17 mouse cellular contexts compared by ENCODE assay signal in genomic region chr10:12618397-12618796, GRCm38 (mm10).
"Had no signal": no experiment of that assay in that cellular context is flagged by ENCODE, and none has a peak within 500 bp of the region (broad histone marks: within the 10 kb centered on the region; RNA-seq: fewer than 3 reads in every experiment).

No protein-coding gene starts in this region.

- DNase-seq: liver, postnatal 0 days; lung, adult 2 months; lung, postnatal 14 days; lung, postnatal 36 days; right cerebral cortex, postnatal 14 days; thymus, adult 2 months; thymus, postnatal 25 days; thymus, postnatal 4 days had no signal

- H3K27me3 ChIP-seq: liver, embryonic 15.5 days; lung, embryonic 15.5 days; midbrain, embryonic 13.5 days; midbrain, embryonic 15.5 days; neural tube, embryonic 12.5 days; stomach, embryonic 15.5 days had no signal

- H3K9me3 ChIP-seq: liver, embryonic 15.5 days; lung, embryonic 15.5 days; midbrain, embryonic 13.5 days; midbrain, embryonic 15.5 days; neural tube, embryonic 12.5 days; stomach, embryonic 15.5 days had no signal

- H3K4me1 ChIP-seq: liver, embryonic 15.5 days; lung, embryonic 15.5 days had no signal

- H3K9ac ChIP-seq: liver, embryonic 15.5 days; liver, postnatal 0 days; lung, embryonic 15.5 days; midbrain, embryonic 13.5 days; midbrain, embryonic 15.5 days; neural tube, embryonic 12.5 days; stomach, embryonic 15.5 days had no signal

- H3K4me3 ChIP-seq: liver, embryonic 15.5 days; lung, embryonic 15.5 days; midbrain, embryonic 13.5 days; midbrain, embryonic 15.5 days; neural tube, embryonic 12.5 days; stomach, embryonic 15.5 days had no signal

- H3K27ac ChIP-seq: liver, embryonic 15.5 days; lung, embryonic 15.5 days; macrophage; midbrain, embryonic 13.5 days; midbrain, embryonic 15.5 days; neural tube, embryonic 12.5 days; stomach, embryonic 15.5 days; stomach, postnatal 0 days had no signal

- ATAC-seq: liver, postnatal 0 days; lung, postnatal 0 days; midbrain, embryonic 13.5 days; midbrain, embryonic 15.5 days had no signal

- H3K36me3 ChIP-seq: liver, embryonic 15.5 days; lung, embryonic 15.5 days; midbrain, embryonic 13.5 days; midbrain, embryonic 15.5 days; neural tube, embryonic 12.5 days had no signal
